Mouse (Mus musculus): ENCODE measurements around the gene Tenm1.

GRCm38 (mm10) chrX:42500538-42500937 is 928.4 kb downstream of the Tenm1 start:
- TF ChIP-seq CTCF (IDR thresholded peaks at IDR 0.05; ENCODE audit: low read depth, low read length), result no peak
- no peak for TF ChIP-seq TAL1 (conservative IDR thresholded peaks at IDR 0.05; ENCODE audit: low read depth, low read length)
- TF ChIP-seq POLR2AphosphoS5 (IDR thresholded peaks at IDR 0.05; ENCODE audit: insufficient replicate concordance, low read depth, low read length), result no peak

All from G1E (cell line).